Mouse (Mus musculus): ENCODE measurements around the gene Pim1. TPM values are rescaled to one million over a fixed set of nuclear protein-coding genes. Genes with fewer than 3 reads are reported as not detected.

The Pim1 gene
- total RNA-seq, 2 experiments from 2014 or later = 15.0 to 23.3 TPM

DNA sequence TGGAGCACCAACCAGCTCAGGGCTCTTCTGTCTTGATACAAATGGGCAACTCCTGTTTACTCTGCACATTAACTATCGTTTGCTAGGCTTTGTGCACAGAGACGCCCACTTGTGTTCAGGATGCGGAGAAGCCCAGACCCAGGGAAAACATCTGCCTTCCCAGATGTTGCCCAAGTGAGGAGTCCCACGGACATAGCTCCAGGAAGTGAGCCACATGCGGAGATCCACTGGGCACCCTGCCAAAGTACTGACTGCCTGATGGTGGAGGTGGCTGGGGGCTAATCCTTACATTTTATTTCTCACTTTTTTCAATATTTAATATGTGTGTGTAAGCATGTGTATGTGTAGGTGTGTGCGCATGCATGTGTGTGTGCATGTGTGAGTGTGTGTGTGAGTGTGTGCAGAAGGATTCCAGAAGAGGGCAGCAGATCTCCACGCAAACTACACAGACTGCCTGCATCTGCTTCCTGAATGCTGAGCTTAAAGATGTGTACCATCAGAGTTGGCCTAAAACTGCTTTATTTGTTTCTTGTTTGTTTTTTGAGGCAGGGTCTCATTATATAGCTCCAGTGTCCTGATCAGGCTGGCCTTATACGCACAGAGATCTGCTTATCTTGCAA, 38.1 kb downstream of the Pim1 start:
- DNase-seq = peak; percentile 25

DNA sequence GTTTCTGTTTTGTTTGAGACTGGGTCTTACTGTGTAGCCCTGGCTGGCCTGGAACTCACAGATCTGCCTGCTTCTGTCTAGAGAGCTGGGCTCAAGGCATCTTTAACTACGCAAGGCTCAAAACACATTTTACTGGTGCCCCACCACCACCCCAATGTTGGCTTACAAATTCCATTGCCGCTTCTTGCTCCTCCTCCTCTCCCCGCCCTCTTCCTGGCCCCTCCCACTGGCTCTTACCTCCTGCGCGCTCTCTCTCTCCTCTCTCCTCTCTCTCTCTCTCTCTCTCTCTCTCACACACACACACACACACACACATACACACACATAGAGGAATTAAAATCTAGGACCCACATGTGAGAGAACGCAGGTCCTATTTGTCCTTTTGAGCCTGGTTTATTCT, 40.0 kb downstream of the Pim1 start:
- no peak for DNase-seq

DNA sequence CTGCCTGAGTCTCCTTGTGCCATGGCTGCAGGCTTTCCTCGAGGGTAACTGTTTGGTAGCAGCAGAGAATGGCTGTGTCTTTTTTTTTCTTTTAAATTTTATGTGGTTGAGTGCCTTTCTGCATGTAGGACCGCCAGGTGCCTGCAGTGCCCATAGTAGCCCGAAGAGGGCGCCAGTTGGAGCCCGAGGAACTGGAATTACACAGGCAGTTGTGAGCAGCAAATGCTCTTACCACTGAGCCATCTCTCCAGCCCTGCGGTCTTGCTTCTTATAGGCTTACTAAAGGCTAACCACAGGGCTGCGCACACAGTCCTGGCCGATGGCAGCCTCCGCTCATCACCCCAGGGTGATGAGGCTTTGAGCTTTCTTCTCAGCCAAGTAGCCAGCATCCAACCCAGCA, 40.7 kb downstream of the Pim1 start:
- DNase-seq = no peak

DNA sequence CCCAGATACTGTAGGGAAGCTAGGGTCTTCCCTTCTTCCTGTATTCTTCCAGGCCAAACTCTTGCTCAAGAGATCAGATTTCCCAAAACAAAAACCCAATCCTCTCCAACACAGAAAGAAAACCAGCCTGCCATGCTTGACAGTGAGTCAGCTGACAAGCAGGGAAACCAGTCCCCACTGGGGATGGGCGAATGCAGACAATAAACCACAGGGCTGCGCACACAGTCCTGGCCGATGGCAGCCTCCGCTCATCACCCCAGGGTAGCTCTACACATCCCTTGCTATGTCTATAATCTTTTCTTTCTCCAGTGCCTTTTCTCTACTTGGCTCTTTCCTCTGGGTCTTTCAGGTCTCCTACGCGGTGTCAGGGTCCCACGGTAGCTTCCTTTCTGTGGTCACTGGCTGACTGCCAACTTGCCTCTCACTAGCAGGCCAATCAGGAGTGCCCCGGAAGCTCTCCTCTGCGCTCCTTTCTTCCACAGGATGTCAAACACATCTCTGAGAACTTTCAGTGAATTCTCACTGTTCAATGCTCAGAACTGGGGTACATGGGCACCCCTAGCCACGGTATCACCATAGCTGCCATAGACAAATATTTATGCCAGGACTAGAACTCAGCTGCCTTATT, 41.3 kb downstream of the Pim1 start:
- DNase-seq = no peak

DNA sequence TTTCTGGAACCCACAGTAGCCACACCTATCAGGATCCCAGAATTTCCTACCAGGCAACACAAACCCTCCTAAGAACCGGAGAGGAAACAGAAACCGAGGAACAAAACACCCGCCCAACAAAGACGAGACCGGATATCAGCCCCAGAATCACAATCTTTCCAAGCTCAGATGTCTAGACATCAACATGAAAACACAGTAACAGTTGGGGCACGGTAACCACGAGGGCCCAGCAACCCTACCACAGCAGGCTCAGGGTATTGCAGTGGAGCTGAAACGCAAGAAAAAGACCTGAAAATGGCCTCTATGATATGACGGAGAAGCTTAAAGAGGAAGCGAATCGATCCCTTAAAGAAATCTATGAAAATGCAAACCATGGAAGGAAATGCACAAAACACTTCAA, 43.3 kb downstream of the Pim1 start:
- no peak for DNase-seq

DNA sequence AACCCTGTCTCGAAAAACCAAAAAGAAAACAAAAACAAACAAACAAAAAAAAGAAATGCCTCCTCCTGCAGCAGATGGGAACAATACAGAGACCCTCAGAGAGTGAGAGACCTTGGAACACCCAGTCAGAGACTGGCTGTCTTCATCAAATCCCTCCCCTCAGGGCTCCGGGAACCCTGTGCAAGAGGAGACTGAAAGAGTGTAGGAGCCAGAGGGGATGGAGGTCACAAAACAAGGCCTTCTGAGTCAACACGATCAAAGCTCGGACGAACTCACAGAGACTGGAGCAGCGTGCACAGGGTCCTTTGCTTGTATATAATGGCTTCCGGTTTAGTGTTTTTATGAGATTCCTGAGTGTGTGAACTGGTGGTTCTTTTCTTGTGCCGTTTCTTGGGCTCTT, 49.9 kb downstream of the Pim1 start:
- no peak for DNase-seq

DNA sequence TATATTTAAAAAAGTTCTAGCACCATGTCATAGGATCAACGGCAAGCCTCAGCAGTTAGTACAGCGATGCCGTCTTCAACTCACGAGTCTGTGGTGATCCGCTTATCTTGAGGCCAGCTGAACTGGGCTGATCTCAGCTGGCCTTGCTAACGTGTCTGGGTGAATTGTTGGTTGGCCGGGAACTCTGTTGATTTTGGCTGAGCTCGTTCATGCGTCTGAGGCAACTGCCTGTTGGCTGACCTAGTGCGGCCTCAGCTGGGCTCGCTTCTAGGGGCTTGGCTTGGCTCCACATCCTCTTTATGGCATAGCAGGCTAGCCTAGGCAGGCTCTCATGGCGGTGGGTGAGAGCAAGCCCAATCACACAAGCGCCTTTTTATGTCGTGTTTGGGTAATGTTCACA, 50.9 kb downstream of the Pim1 start:
- DNase-seq = peak; percentile 71

DNA sequence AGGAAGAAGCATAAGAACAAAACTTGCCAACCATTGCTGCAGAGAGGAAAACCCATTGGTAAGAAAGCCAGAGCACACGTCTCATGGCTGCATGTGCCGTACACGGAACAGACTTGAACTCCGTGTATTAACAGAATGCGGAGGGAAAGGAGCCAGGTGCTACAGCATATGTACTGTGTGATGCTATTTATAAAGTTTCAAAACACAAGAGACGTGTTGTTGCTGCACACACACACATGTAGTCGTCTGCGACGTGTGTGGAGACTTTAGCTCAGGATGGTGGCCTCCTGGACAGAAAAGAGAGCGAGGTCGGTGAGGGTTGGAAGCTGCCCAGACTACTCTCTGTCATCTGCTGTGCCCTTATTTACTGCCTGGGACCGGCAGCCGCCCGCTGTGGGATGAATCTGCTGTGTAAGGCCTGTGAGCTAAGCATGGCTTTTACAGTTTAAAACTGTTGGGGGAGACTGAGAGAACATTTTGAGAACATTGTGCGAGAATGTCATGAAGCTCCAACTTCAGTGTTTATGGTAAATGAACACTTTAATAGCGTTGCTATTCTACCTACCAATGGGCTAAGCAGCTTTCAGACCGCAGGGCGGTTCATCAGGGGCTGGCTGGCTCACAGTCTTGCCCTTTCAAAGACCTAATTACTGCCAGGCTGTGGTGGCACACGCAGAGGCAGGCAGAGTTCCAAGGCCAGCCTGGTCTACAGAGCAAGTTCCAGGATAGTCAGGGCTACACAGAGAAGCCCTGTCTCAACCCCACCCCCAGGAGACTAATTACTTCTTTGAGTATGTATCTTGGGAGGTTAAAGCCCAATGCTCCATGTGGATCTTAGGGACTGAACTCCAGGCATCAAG, 52.5 kb downstream of the Pim1 start:
- no peak for DNase-seq

DNA sequence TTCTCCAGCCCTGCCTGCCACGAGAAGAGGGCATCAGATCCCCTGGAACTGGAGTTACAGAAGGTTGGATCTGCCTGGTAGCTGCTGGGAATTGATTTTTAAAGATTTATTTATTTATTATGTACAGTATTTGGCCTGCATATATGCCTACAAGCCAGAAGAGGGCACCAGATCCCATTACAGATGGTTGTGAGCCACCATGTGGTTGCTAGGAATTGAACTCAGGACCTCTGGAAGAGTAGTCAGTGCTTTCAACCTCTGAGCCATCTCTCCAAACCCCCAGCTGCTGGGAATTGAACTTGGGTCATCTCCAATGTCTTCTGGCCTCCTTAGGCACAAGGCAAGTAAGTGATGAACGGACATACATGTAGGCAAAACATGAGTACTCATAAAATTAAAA, 53.5 kb downstream of the Pim1 start:
- no peak for DNase-seq

DNA sequence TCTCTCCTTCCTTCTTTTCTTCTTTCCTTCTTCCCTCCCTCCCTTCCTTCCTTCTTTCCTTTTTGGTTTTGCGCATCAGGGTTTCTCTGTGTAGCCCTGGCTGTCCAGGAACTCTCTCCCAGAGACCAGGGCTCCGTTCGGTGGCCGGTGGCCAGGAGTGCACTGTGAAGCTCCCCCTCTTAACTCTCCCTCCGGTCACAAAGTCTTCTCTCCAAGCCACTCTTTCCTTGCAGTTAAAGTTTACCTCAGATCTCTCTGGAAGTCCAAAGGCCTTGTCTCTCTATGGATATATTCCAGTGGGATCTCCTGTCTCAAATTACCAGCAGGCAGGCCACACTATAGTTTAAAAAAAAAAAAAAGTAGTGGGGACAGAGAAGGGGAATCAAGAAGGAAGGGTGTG, 54.7 kb downstream of the Pim1 start:
- DNase-seq = no peak

Other genes starting within 250 kb of the Pim1 start
- gene Ppil1, start 226.6 kb upstream of the Pim1 start, total RNA-seq (2021) = 10 to 100 TPM; 11.4 to 12.4 TPM
- 100 to 1,000 TPM; 115 to 118 TPM for gene BC004004, start 222.0 kb upstream of the Pim1 start, total RNA-seq (2021)
- gene Pi16, start 173.1 kb upstream of the Pim1 start, total RNA-seq (2021) = 10 to 100 TPM; 38.8 to 45.1 TPM
- gene Mtch1, start 142.8 kb upstream of the Pim1 start, total RNA-seq (2021) = 100 to 1,000 TPM; 197 to 221 TPM
- gene Fgd2, start 129.8 kb upstream of the Pim1 start, total RNA-seq (2021) = 1 to 10 TPM; 3.5 to 3.9 TPM
- not detected for gene Gm17657, start 58.9 kb downstream of the Pim1 start, total RNA-seq (2021)
- gene Tbc1d22b, start 59.0 kb downstream of the Pim1 start, total RNA-seq (2021) = 1 to 10 TPM; 9.3 to 9.8 TPM
- not detected for gene Tmem217, start 61.6 kb downstream of the Pim1 start, total RNA-seq (2021)
- gene Rnf8, start 124.0 kb downstream of the Pim1 start, total RNA-seq (2021) = 10 to 100 TPM; 27.2 to 29.1 TPM
- gene Gm28043, start 124.1 kb downstream of the Pim1 start, total RNA-seq (2021) = 1 to 10 TPM in 1 of 2 experiments, under 1 TPM in 1; 0.96 to 1.8 TPM
- 10 to 100 TPM; 46.1 to 51.9 TPM for gene Cmtr1, start 169.8 kb downstream of the Pim1 start, total RNA-seq (2021)
- 1 to 10 TPM; 6.2 to 9.3 TPM for gene Ccdc167, start 226.3 kb downstream of the Pim1 start, total RNA-seq (2021)

Measured in gastrocnemius, postnatal 10 days (tissue).